Mouse (Mus musculus): ENCODE data around the gene Cabp4. TPM values are rescaled to one million over a fixed set of nuclear protein-coding genes. Genes with fewer than 3 reads are reported as not detected.
"Not testable (repeated sequence)": the region's sequence is repeated elsewhere in the genome, so short reads cannot be mapped to it uniquely, and the experiment has no call there.

The Cabp4 gene
- polyA plus RNA-seq, 1 experiment from 2014 or later: 0.33 TPM

DNA sequence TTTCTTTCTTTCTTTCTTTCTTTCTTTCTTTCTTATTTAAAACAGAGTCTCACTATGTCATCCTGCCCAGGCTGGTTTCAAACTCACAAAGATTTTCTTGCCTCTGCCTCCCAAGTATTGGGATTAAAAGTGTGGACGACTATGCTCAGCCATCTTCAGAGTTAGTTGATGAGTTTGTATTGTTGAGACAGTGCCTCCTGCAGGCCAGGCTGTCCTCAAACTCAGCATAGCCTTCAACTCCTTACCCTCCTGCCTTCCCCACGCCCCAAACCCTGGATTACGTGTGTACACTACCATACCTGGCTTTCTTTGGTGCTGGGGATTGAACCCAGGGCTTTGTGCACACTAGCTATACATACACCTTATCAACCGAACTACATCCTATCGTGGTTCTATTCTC, 7.4 kb downstream of the Cabp4 start:
- Histone ChIP-seq H3K4me1 (replicated peaks; ENCODE audit: control insufficient read depth, insufficient read depth, low read length) (no peaks in the 10 kb centered on the region), H3K4me2 (replicated peaks; ENCODE audit: low read depth) (no peak overlapping the region), H3K27me3 (replicated peaks; ENCODE audit: control insufficient read depth, insufficient read depth, low read length) (no peaks in the 10 kb centered on the region), H3K4me3 (ENCODE audit: low read depth, low read length) (no peak overlapping the region), H3K36me3 (ENCODE audit: control insufficient read depth, insufficient read depth) (peaks cover 17% of the 10 kb centered on the region), H3K27ac (ENCODE audit: low read depth, low read length) (no peak overlapping the region), H3K9ac (ENCODE audit: low read depth, low read length) (no peak overlapping the region), H3K9me3 (ENCODE audit: control insufficient read depth) (no peaks in the 10 kb centered on the region)
- TF ChIP-seq CTCF (IDR thresholded peaks at IDR 0.05; ENCODE audit: low read depth): no peak
- WGBS: 87% methylated on average over 5 of the region's 5 CpGs
- no peak for ATAC-seq

GRCm38 (mm10) chr19:4135963-4136345, 7.9 kb downstream of the Cabp4 start:
- H3K27me3 ChIP-seq (replicated peaks; ENCODE audit: control insufficient read depth, insufficient read depth, low read length); H3K27ac ChIP-seq (ENCODE audit: low read depth, low read length); H3K4me1 ChIP-seq (replicated peaks; ENCODE audit: control insufficient read depth, insufficient read depth, low read length); H3K9ac ChIP-seq (ENCODE audit: low read depth, low read length); H3K4me2 ChIP-seq (replicated peaks; ENCODE audit: low read depth); H3K4me3 ChIP-seq (ENCODE audit: low read depth, low read length); H3K9me3 ChIP-seq (ENCODE audit: control insufficient read depth): not testable (repeated sequence)
- 17% methylated on average over 8 of the region's 8 CpGs for WGBS
- peak; percentile 70 for TF ChIP-seq CTCF (IDR thresholded peaks at IDR 0.05; ENCODE audit: low read depth)
- ATAC-seq: peak; percentile 66
- H3K36me3 ChIP-seq (ENCODE audit: control insufficient read depth, insufficient read depth): peaks cover 22% of the 10 kb centered on the region

DNA sequence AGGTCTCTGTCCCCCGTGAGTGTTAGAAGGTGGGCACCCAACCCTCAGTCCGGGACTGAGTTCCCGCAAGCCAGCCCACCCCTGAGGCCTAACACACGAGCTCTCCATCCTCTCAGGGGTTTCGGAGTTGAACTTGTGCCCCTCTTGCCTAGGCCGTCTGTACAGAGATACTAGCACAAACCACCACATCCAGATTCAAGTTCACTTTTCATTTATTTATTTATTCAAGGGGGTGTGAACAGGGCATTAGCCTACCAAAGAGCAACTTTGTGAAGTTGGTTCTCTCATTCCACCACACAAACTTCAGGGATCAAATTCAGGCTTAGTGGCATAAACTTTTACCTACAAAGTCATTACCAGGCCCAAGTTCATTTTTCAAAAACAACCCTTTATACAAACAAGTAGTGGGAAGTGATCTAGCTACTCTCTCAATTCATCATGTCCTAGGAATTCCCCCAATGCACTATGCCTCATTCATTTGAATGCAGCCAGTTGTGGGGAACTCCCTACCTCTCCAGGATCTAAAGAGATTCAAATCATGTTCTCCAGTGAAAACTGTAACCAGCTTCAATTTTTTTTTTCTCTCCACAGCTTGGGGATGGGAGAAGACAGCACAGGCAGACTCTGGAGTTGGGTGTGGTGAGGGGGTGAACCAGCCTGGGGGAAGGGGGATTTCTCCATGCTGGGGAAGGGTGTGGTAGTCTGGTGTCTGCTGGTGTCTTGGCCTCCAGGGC, 8.4 kb downstream of the Cabp4 start:
- H3K4me2 ChIP-seq (replicated peaks; ENCODE audit: low read depth); ATAC-seq; H3K4me3 ChIP-seq (ENCODE audit: low read depth, low read length); H3K9ac ChIP-seq (ENCODE audit: low read depth, low read length); H3K27me3 ChIP-seq (replicated peaks; ENCODE audit: control insufficient read depth, insufficient read depth, low read length); H3K4me1 ChIP-seq (replicated peaks; ENCODE audit: control insufficient read depth, insufficient read depth, low read length); H3K9me3 ChIP-seq (ENCODE audit: control insufficient read depth); H3K27ac ChIP-seq (ENCODE audit: low read depth, low read length): not testable (repeated sequence)
- peaks cover 23% of the 10 kb centered on the region for H3K36me3 ChIP-seq (ENCODE audit: control insufficient read depth, insufficient read depth)
- WGBS: 81% methylated on average over 6 of the region's 6 CpGs

- H3K4me2 ChIP-seq (replicated peaks; ENCODE audit: low read depth): no peak overlapping the region
- H3K27me3 ChIP-seq (replicated peaks; ENCODE audit: control insufficient read depth, insufficient read depth, low read length): no peaks in the 10 kb centered on the region
- H3K9ac ChIP-seq (ENCODE audit: low read depth, low read length): no peak overlapping the region
- H3K27ac ChIP-seq (ENCODE audit: low read depth, low read length): no peak overlapping the region
- 87% methylated on average over 4 of the region's 4 CpGs for WGBS
- H3K9me3 ChIP-seq (ENCODE audit: control insufficient read depth): no peaks in the 10 kb centered on the region
- ATAC-seq: no peak
- peaks cover 33% of the 10 kb centered on the region for H3K36me3 ChIP-seq (ENCODE audit: control insufficient read depth, insufficient read depth)
- no peaks in the 10 kb centered on the region for H3K4me1 ChIP-seq (replicated peaks; ENCODE audit: control insufficient read depth, insufficient read depth, low read length)
- H3K4me3 ChIP-seq (ENCODE audit: low read depth, low read length): no peak overlapping the region
- TF ChIP-seq CTCF (IDR thresholded peaks at IDR 0.05; ENCODE audit: low read depth): no peak
Observed at GRCm38 (mm10) chr19:4134354-4134753, 9.5 kb downstream of the Cabp4 start.

DNA sequence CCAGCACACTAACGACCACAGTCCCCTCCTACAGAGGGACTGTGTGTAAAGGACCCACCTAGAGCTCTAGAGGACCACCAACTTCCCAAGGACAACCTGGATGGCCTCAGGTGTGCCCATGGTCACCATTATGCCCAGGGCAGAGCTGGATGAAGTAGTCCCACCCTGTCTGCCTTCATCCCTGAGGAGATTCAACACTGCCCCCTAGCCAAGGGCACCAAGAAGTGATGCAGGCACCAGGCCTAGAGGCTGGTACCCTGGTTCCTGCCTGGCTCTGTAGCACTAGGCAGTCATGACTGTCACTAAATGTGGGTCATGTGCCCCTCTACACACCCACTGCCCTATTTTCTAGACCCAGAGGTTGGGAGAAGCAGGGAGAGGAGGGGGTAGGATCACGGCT, 12.1 kb downstream of the Cabp4 start:
- Histone ChIP-seq H3K4me2 (replicated peaks; ENCODE audit: low read depth) (no peak overlapping the region), H3K9ac (ENCODE audit: low read depth, low read length) (no peak overlapping the region), H3K4me1 (replicated peaks; ENCODE audit: control insufficient read depth, insufficient read depth, low read length) (0 out of 2 replicates have a peak, but pooled peaks cover 3% of the 10 kb centered on the region), H3K27me3 (replicated peaks; ENCODE audit: control insufficient read depth, insufficient read depth, low read length) (no peaks in the 10 kb centered on the region), H3K27ac (ENCODE audit: low read depth, low read length) (no peak overlapping the region), H3K36me3 (ENCODE audit: control insufficient read depth, insufficient read depth) (peaks cover 42% of the 10 kb centered on the region), H3K9me3 (ENCODE audit: control insufficient read depth) (no peaks in the 10 kb centered on the region), H3K4me3 (ENCODE audit: low read depth, low read length) (no peak overlapping the region)
- ATAC-seq: no peak
- TF ChIP-seq CTCF (IDR thresholded peaks at IDR 0.05; ENCODE audit: low read depth): peak; percentile 50
- WGBS: 91% methylated on average over 2 of the region's 2 CpGs

DNA sequence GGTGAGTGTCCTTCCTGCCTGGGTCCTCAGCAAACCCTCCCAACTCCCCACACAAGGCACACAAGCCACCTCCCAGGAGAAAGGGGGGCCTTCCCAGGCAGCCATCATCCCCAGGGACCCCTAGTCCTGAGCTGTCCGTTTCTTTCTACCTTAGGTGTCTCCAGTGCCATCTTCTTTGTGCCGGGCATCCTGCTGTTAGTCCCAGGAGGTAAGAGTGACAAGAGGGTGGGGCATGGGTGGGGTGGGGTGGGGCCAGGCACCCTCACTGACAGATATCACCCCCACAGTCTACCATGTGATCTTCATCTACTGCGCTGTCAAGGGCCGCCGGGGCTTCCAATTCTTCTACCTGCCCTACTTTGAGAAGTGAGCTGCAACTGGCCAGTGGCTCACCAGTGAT, 12.8 kb downstream of the Cabp4 start:
- Histone ChIP-seq H3K4me2 (replicated peaks; ENCODE audit: low read depth) (no peak overlapping the region), H3K27me3 (replicated peaks; ENCODE audit: control insufficient read depth, insufficient read depth, low read length) (no peaks in the 10 kb centered on the region), H3K9me3 (ENCODE audit: control insufficient read depth) (no peaks in the 10 kb centered on the region), H3K4me3 (ENCODE audit: low read depth, low read length) (no peak overlapping the region), H3K36me3 (ENCODE audit: control insufficient read depth, insufficient read depth) (peaks cover 42% of the 10 kb centered on the region), H3K9ac (ENCODE audit: low read depth, low read length) (no peak overlapping the region), H3K4me1 (replicated peaks; ENCODE audit: control insufficient read depth, insufficient read depth, low read length) (0 out of 2 replicates have a peak, but pooled peaks cover 3% of the 10 kb centered on the region), H3K27ac (ENCODE audit: low read depth, low read length) (no peak overlapping the region)
- no peak for TF ChIP-seq CTCF (IDR thresholded peaks at IDR 0.05; ENCODE audit: low read depth)
- ATAC-seq: no peak
- 89% methylated on average over 5 of the region's 5 CpGs for WGBS
